Mouse (Mus musculus) embryonic fibroblast, embryonic 13.5 days (primary cell): ENCODE measurements at regions not wholly inside any gene's neighbourhood (a gene's known extent, or its start where the extent isn't known, plus 50 kb on each side); places are given as distances from the start of the nearest gene placed in this dataset.

Experiments used
- CTCF ChIP-seq: IDR thresholded peaks from 2 replicates; pipeline ENCODE4 v1.5.1; 2011; ENCODE audit warnings: mild to moderate bottlenecking, control low read depth, low read length, moderate library complexity, borderline replicate concordance; ENCODE audit not compliant: insufficient read depth
- POLR2A ChIP-seq: IDR thresholded peaks from 2 replicates; pipeline ENCODE4 v1.6.1; 2011; ENCODE audit warnings: low read depth, mild to moderate bottlenecking, control low read depth, low read length, moderate library complexity

DNA sequence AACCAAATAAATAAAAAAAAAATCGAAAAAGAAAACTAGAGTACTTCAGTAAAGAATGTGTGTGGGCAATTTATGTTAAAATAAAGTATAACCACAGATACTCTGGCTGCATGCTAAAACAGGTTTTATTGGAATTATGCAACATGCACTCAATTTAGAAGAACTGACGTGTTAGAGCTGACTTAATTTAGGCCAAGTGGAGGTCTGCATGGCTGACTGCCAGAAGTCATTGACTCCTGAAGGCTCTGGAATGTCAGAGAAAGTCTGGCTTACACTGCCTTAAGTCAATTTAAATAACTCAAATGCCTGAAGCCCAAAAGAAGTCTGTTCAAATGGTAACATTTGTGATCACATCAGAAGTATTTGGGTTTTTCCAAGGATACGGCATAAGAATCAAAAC is 198.1 kb upstream of the Gm10192 start:
- TF ChIP-seq CTCF (no peak), POLR2A (no peak)
